Mouse (Mus musculus) liver, postnatal 0 days (tissue): ENCODE results near the gene Fbxo40. TPM values are rescaled to one million over a fixed set of nuclear protein-coding genes. Genes with fewer than 3 reads are reported as not detected.
A peak's percentile ranks its signal among the peaks of the same experiment; 100 is the strongest.

Experiments
- ATAC-seq: fragments of 200-750 bp; cut with Nextera tagmentation; 2 replicates; pipeline ENCODE4 v1.8.0; 2017; ENCODE audit warnings: mild to moderate bottlenecking, moderate library complexity
- DNase-seq: peaks from one replicate; pipeline ENCODE4 v3.0.0-alpha.2; 2016
- H3K27ac ChIP-seq: fragments of 300-500 bp; sonication (generic); 2 replicates; pipeline ENCODE4 v1.5.1; 2014; ENCODE audit warnings: antibody characterized with exemption, moderate library complexity, mild to moderate bottlenecking, low read depth
- H3K27me3 ChIP-seq: fragments of 300-500 bp; sonication (generic); 2 replicates; pipeline ENCODE4 v1.6.1; 2014; ENCODE audit warnings: low read length, control low read depth, mixed read lengths; ENCODE audit not compliant: insufficient read depth
- H3K36me3 ChIP-seq: fragments of 300-500 bp; sonication (generic); replicated peaks from 2 replicates; pipeline ENCODE4 v1.6.1; 2014; ENCODE audit warnings: mild to moderate bottlenecking, control low read depth, low read length, moderate library complexity, mixed read lengths; ENCODE audit not compliant: insufficient read depth
- H3K4me1 ChIP-seq: fragments of 300-500 bp; sonication (generic); 2 replicates; pipeline ENCODE4 v1.6.1; 2014; ENCODE audit warnings: antibody characterized with exemption, mild to moderate bottlenecking, control low read depth; ENCODE audit not compliant: insufficient read depth
- H3K4me2 ChIP-seq: fragments of 300-500 bp; sonication (generic); 2 replicates; pipeline ENCODE4 v1.6.1; 2014; ENCODE audit warnings: low read depth, mild to moderate bottlenecking, low read length, moderate library complexity, mixed read lengths
- H3K4me3 ChIP-seq: fragments of 300-500 bp; sonication (generic); 2 replicates; pipeline ENCODE4 v1.5.1; 2014; ENCODE audit warnings: low read depth, low read length
- H3K9ac ChIP-seq: fragments of 300-500 bp; sonication (generic); replicated peaks from 2 replicates; pipeline ENCODE4 v1.6.1; 2014; ENCODE audit warnings: mild to moderate bottlenecking, moderate library complexity
- H3K9me3 ChIP-seq: fragments of 300-500 bp; sonication (generic); 2 replicates; pipeline ENCODE4 v1.6.1; 2016; ENCODE audit warnings: mild to moderate bottlenecking, control low read depth, low read length, mixed read lengths
- CTCF ChIP-seq: sonication (generic); IDR thresholded peaks from 2 replicates; pipeline ENCODE4 v1.5.1; 2016; ENCODE audit warnings: antibody characterized with exemption, low read depth
- EP300 ChIP-seq: IDR thresholded peaks from 2 replicates; pipeline ENCODE4 v1.6.1; 2016; ENCODE audit warnings: antibody characterized with exemption, low read depth, mild to moderate bottlenecking
- WGBS: fragments of 180-500 bp; shearing (Covaris S2); extraction: QIAGEN DNeasy Blood & Tissue Kit; methylation state at CpG from one replicate; pipeline ENCODE4 v1.1.7; 2014; ENCODE audit not compliant: insufficient replicate concordance; 5-methylcytosine and 5-hydroxymethylcytosine counted together
- polyA plus RNA-seq: library from polyadenylated mRNA; unstranded; fragments of >200 nt; fragmentation: Nextera tagmentation; extraction: Ambion mirVana; gene quantifications from 2 replicates; pipeline ENCODE4 v1.2.1, GENCODE M21; 2015

Gene Fbxo40
- polyA plus RNA-seq, 1 experiment from 2014 or later: not detected

- no peaks in the 10 kb centered on the region for H3K27me3 ChIP-seq
- peak within 1 kb of the TSS; percentile 48; the same call in 1 of the 2 replicates for H3K27ac ChIP-seq
- no peaks in the 10 kb centered on the region for H3K9me3 ChIP-seq
- ATAC-seq: peak; percentile 99
- peak; percentile 94 for DNase-seq
- TF ChIP-seq CTCF (no peak), EP300 (peak; percentile 82; the same call in 1 of the 2 replicates)
- H3K4me1 ChIP-seq: peaks cover 13% of the 10 kb centered on the region
- H3K4me2 ChIP-seq: peak within 1 kb of the TSS; percentile 87
- peaks cover 5% of the 10 kb centered on the region; the same call in 1 of the 2 replicates for H3K36me3 ChIP-seq
- 2% methylated on average over 30 of the region's 30 CpGs for WGBS
- H3K9ac ChIP-seq: peak within 1 kb of the TSS; percentile 79
- H3K4me3 ChIP-seq: peak within 1 kb of the TSS; percentile 77
These were observed 21.0 kb upstream of the Fbxo40 start, which contains the start of gene Polq for GRCm38 (mm10) chr16:37011061-37011921. Polq (plus strand) TSS chr16:37011786.

- no peak for TF ChIP-seq EP300
- TF ChIP-seq CTCF: peak; percentile 75
- H3K27ac ChIP-seq: peak overlapping the region; percentile 48; the same call in 1 of the 2 replicates
- ATAC-seq (no peak), DNase-seq (peak; percentile 18)
- no peak overlapping the region for H3K9ac ChIP-seq
- no peaks in the 10 kb centered on the region for H3K36me3 ChIP-seq
- H3K9me3 ChIP-seq: no peaks in the 10 kb centered on the region
- H3K4me3 ChIP-seq: no peak overlapping the region
- no peaks in the 10 kb centered on the region for H3K27me3 ChIP-seq
- 29% methylated on average over 4 of the region's 4 CpGs for WGBS
- no peak overlapping the region for H3K4me2 ChIP-seq
- H3K4me1 ChIP-seq: peaks cover 13% of the 10 kb centered on the region
These were observed 20.1 kb upstream of the Fbxo40 start for GRCm38 (mm10) chr16:37010370-37010769.

GRCm38 (mm10) chr16:37009262-37009661 is 19.0 kb upstream of the Fbxo40 start:
- Histone ChIP-seq H3K27ac (no peak overlapping the region), H3K27me3 (no peaks in the 10 kb centered on the region), H3K4me3 (no peak overlapping the region), H3K9ac (no peak overlapping the region), H3K4me2 (no peak overlapping the region), H3K9me3 (no peaks in the 10 kb centered on the region), H3K4me1 (peaks cover 13% of the 10 kb centered on the region), H3K36me3 (no peaks in the 10 kb centered on the region)
- 70% methylated on average over 6 of the region's 6 CpGs for WGBS
- no peak for DNase-seq
- no peak for ATAC-seq
- TF ChIP-seq EP300 (no peak), CTCF (no peak)

GRCm38 (mm10) chr16:36999366-36999972 is 9.2 kb upstream of the Fbxo40 start:
- DNase-seq (no peak), ATAC-seq (no peak)
- no peak overlapping the region for H3K4me3 ChIP-seq
- no peak overlapping the region for H3K4me2 ChIP-seq
- no peak for TF ChIP-seq CTCF
- TF ChIP-seq EP300: no peak
- no peak overlapping the region for H3K9ac ChIP-seq
- no peaks in the 10 kb centered on the region for H3K27me3 ChIP-seq
- WGBS: 44% methylated on average over 9 of the region's 9 CpGs
- H3K36me3 ChIP-seq: no peaks in the 10 kb centered on the region
- no peaks in the 10 kb centered on the region for H3K4me1 ChIP-seq
- no peaks in the 10 kb centered on the region for H3K9me3 ChIP-seq
- H3K27ac ChIP-seq: no peak overlapping the region

GRCm38 (mm10) chr16:36997650-36998049 is 7.4 kb upstream of the Fbxo40 start:
- Histone ChIP-seq H3K4me1 (no peaks in the 10 kb centered on the region), H3K36me3 (no peaks in the 10 kb centered on the region), H3K4me3 (no peak overlapping the region), H3K9ac (no peak overlapping the region), H3K27ac (no peak overlapping the region), H3K4me2 (no peak overlapping the region), H3K9me3 (no peaks in the 10 kb centered on the region), H3K27me3 (no peaks in the 10 kb centered on the region)
- 45% methylated on average over 6 of the region's 6 CpGs for WGBS
- no peak for DNase-seq
- no peak for TF ChIP-seq CTCF
- TF ChIP-seq EP300: no peak
- no peak for ATAC-seq

GRCm38 (mm10) chr16:36989493-36989892 is 774 bp downstream of the Fbxo40 start:
- H3K36me3 ChIP-seq: no peaks in the 10 kb centered on the region
- no peak overlapping the region for H3K9ac ChIP-seq
- H3K4me1 ChIP-seq: peaks cover 4% of the 10 kb centered on the region; the same call in 1 of the 2 replicates
- 62% methylated on average over 8 of the region's 8 CpGs for WGBS
- no peak overlapping the region for H3K27ac ChIP-seq
- H3K4me3 ChIP-seq: no peak overlapping the region
- DNase-seq (no peak), ATAC-seq (no peak)
- no peak overlapping the region for H3K4me2 ChIP-seq
- no peaks in the 10 kb centered on the region for H3K9me3 ChIP-seq
- no peak for TF ChIP-seq CTCF
- no peak for TF ChIP-seq EP300
- H3K27me3 ChIP-seq: no peaks in the 10 kb centered on the region
